16 mouse cellular contexts compared by ENCODE assay signal in the genomic region with DNA sequence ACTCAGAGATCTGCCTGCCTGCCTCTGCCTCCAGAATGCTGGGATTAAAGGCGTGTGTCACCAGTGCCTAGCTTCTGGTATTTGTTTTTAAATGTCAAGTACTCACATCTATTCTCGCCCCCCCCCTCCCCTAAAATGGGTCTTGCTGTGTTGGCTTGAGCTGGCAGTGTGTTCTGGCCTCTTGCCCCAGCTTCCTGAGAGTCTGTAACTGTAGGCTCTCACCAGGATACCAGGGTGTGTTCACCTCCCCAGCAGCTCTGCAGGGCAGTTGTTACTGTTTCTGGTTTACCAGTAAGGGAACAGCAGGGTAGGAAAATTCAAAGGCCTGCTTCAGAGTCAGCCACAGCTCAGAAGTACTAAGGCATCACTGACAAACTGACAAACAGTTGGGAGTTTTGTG. TPM values are rescaled to one million over a fixed set of nuclear protein-coding genes. Genes with fewer than 3 reads are reported as not detected.
A peak's percentile ranks its signal among the peaks of the same experiment; 100 is the strongest.
DNase-seq lines count a peak whose midpoint lies in the region; ATAC-seq lines count a peak whose summit lies in the region.
"Had no signal": no experiment of that assay in that cellular context is flagged by ENCODE, and none has a peak within 500 bp of the region (broad histone marks: within the 10 kb centered on the region; RNA-seq: fewer than 3 reads in every experiment).

No protein-coding gene starts in this region.

- H3K4me3 ChIP-seq in heart, embryonic 15.5 days = no peak overlapping the region
- H3K4me3 ChIP-seq in midbrain, embryonic 10.5 days = no peak overlapping the region
- no peak overlapping the region for H3K4me3 ChIP-seq in midbrain, embryonic 13.5 days (replicated peaks)
- H3K4me3 ChIP-seq: embryonic facial prominence, embryonic 12.5 days; heart, embryonic 10.5 days had no signal

- no peak overlapping the region for H3K27ac ChIP-seq in heart, embryonic 15.5 days
- 0 out of 2 replicates have a peak overlapping the region, but pooled peaks have one; percentile 23 for H3K27ac ChIP-seq in midbrain, embryonic 10.5 days (replicated peaks)
- no peak overlapping the region for H3K27ac ChIP-seq in midbrain, embryonic 13.5 days
- H3K27ac ChIP-seq: embryonic facial prominence, embryonic 12.5 days; heart, embryonic 10.5 days had no signal

- 18% methylated on average over 2 of the region's 2 CpGs for WGBS in heart, embryonic 15.5 days
- WGBS in midbrain, embryonic 10.5 days = 39% methylated on average over 2 of the region's 2 CpGs
- 51% methylated on average over 2 of the region's 2 CpGs for WGBS in midbrain, embryonic 13.5 days

- H3K27me3 ChIP-seq in heart, embryonic 15.5 days = no peaks in the 10 kb centered on the region; the same call in none of the 2 replicates
- no peaks in the 10 kb centered on the region for H3K27me3 ChIP-seq in midbrain, embryonic 10.5 days (ENCODE audit: low read depth, poor library complexity, severe bottlenecking)
- H3K27me3 ChIP-seq in midbrain, embryonic 13.5 days = no peaks in the 10 kb centered on the region

- no peaks in the 10 kb centered on the region for H3K36me3 ChIP-seq in heart, embryonic 15.5 days
- H3K36me3 ChIP-seq in midbrain, embryonic 10.5 days = no peaks in the 10 kb centered on the region
- no peaks in the 10 kb centered on the region for H3K36me3 ChIP-seq in midbrain, embryonic 13.5 days
- H3K36me3 ChIP-seq: embryonic facial prominence, embryonic 12.5 days; heart, embryonic 10.5 days had no signal

- H3K9me3 ChIP-seq in heart, embryonic 15.5 days (replicated peaks) = no peaks in the 10 kb centered on the region
- H3K9me3 ChIP-seq in midbrain, embryonic 10.5 days (replicated peaks) = no peaks in the 10 kb centered on the region
- H3K9me3 ChIP-seq in midbrain, embryonic 13.5 days = no peaks in the 10 kb centered on the region
- H3K9me3 ChIP-seq: embryonic facial prominence, embryonic 12.5 days; heart, embryonic 10.5 days had no signal

- no peak overlapping the region for H3K4me2 ChIP-seq in heart, embryonic 15.5 days
- no peak overlapping the region for H3K4me2 ChIP-seq in midbrain, embryonic 13.5 days (replicated peaks)
- H3K4me2 ChIP-seq: embryonic facial prominence, embryonic 12.5 days had no signal

- DNase-seq in heart, adult 8-10 months (ENCODE audit: low spot score) = no peak
- DNase-seq in midbrain, embryonic 10.5 days (ENCODE audit: low spot score) = no peak
- peak; percentile 43 for DNase-seq in adipocyte (ENCODE audit: low spot score)
- DNase-seq in lung, postnatal 25 days (ENCODE audit: low spot score) = peak; percentile 61
- no peak for DNase-seq in gastrocnemius, postnatal 25 days
- no peak for DNase-seq in thymus, postnatal 14 days
- DNase-seq: cerebellum, adult 8-10 months; forebrain, postnatal 0 days; thymus, postnatal 4 days had no signal

- ATAC-seq in heart, embryonic 15.5 days (replicated peaks; ENCODE audit: insufficient number of reproducible peaks, insufficient read depth, low FRiP score, low read depth) = peak; percentile 43; the same call in 1 of the 2 replicates
- ATAC-seq in midbrain, embryonic 13.5 days = no peak
- ATAC-seq: forebrain, postnatal 0 days had no signal

- no peaks in the 10 kb centered on the region for H3K4me1 ChIP-seq in heart, embryonic 15.5 days (replicated peaks)
- H3K4me1 ChIP-seq in midbrain, embryonic 10.5 days = peaks cover 17% of the 10 kb centered on the region
- 0 out of 2 replicates have a peak, but pooled peaks cover 7% of the 10 kb centered on the region for H3K4me1 ChIP-seq in midbrain, embryonic 13.5 days (replicated peaks)
- H3K4me1 ChIP-seq: embryonic facial prominence, embryonic 12.5 days; heart, embryonic 10.5 days had no signal

- H3K9ac ChIP-seq in heart, embryonic 15.5 days = no peak overlapping the region
- no peak overlapping the region for H3K9ac ChIP-seq in midbrain, embryonic 13.5 days (replicated peaks)
- H3K9ac ChIP-seq: embryonic facial prominence, embryonic 12.5 days; forebrain, postnatal 0 days had no signal

RNA-seq across cellular contexts. Expression of gene Cngb1, which starts 33.5 kb away (rescaled TPM):
- polyA plus RNA-seq in heart, embryonic 15.5 days (2015; fragmentation: Nextera tagmentation; extraction: Ambion mirVana) = 0.49 and 1.1 TPM in 2 replicates
- total RNA-seq in heart, adult 8-10 months (2022) = under 1 TPM; 0.14 to 0.63 (median 0.52) TPM
- 0.17 TPM in 1 of 2 replicates, not detected in the other for polyA plus RNA-seq in midbrain, embryonic 10.5 days (2016; fragmentation: Nextera tagmentation; extraction: Ambion mirVana)
- polyA plus RNA-seq in midbrain, embryonic 13.5 days (2015; fragmentation: Nextera tagmentation; extraction: Ambion mirVana) = 0.37 and 0.54 TPM in 2 replicates
- total RNA-seq in gastrocnemius, postnatal 25 days (2021) = under 1 TPM; 0.48 to 0.49 TPM
- total RNA-seq: CH12.LX had no signal
- polyA plus RNA-seq: heart, embryonic 10.5 days had no signal

RNA-seq across cellular contexts. Expression of gene Tepp, which starts 37.5 kb away (rescaled TPM):
- polyA plus RNA-seq in heart, embryonic 15.5 days (2015; fragmentation: Nextera tagmentation; extraction: Ambion mirVana) = 0.29 TPM in 1 of 2 replicates, not detected in the other
- under 1 TPM in 1 of 4 experiments, not detected in 3; 0.57 TPM for total RNA-seq in heart, adult 8-10 months (2022)
- 0.37 TPM in 1 of 2 replicates, not detected in the other for polyA plus RNA-seq in midbrain, embryonic 10.5 days (2016; fragmentation: Nextera tagmentation; extraction: Ambion mirVana)
- 0.70 TPM in 1 of 2 replicates, not detected in the other for polyA plus RNA-seq in midbrain, embryonic 13.5 days (2015; fragmentation: Nextera tagmentation; extraction: Ambion mirVana)
- not detected for total RNA-seq in gastrocnemius, postnatal 25 days (2021)
- total RNA-seq: CH12.LX; layer of hippocampus, postnatal 25 days had no signal
- polyA plus RNA-seq: heart, embryonic 10.5 days; intestine, embryonic 14.5 days had no signal

RNA-seq across cellular contexts. Expression of gene Zfp319, which starts 58.9 kb away (rescaled TPM):
- polyA plus RNA-seq in heart, embryonic 15.5 days (2015; fragmentation: Nextera tagmentation; extraction: Ambion mirVana) = 4.9 and 7.3 TPM in 2 replicates
- total RNA-seq in heart, adult 8-10 months (2022) = 1 to 10 TPM; 7.4 to 9.5 (median 7.9) TPM
- polyA plus RNA-seq in midbrain, embryonic 10.5 days (2016; fragmentation: Nextera tagmentation; extraction: Ambion mirVana) = 11.1 and 14.1 TPM in 2 replicates
- 18.3 and 19.5 TPM in 2 replicates for polyA plus RNA-seq in midbrain, embryonic 13.5 days (2015; fragmentation: Nextera tagmentation; extraction: Ambion mirVana)
- total RNA-seq in gastrocnemius, postnatal 25 days (2021) = 1 to 10 TPM; 3.3 to 3.4 TPM

RNA-seq across cellular contexts. Expression of gene Usb1, which starts 59.2 kb away (rescaled TPM):
- 26.7 and 32.0 TPM in 2 replicates for polyA plus RNA-seq in heart, embryonic 15.5 days (2015; fragmentation: Nextera tagmentation; extraction: Ambion mirVana)
- total RNA-seq in heart, adult 8-10 months (2022) = 10 to 100 TPM; 11.3 to 14.0 (median 13.2) TPM
- 47.7 and 50.1 TPM in 2 replicates for polyA plus RNA-seq in midbrain, embryonic 10.5 days (2016; fragmentation: Nextera tagmentation; extraction: Ambion mirVana)
- polyA plus RNA-seq in midbrain, embryonic 13.5 days (2015; fragmentation: Nextera tagmentation; extraction: Ambion mirVana) = 34.4 and 36.9 TPM in 2 replicates
- total RNA-seq in gastrocnemius, postnatal 25 days (2021) = 1 to 10 TPM; 5.1 TPM

Comparison
In these comparisons a context has a peak if more than half of its experiments do, and no peak if none do; other contexts are left out.
1. DNase-seq: peak in adipocyte (single experiment) and lung, postnatal 25 days (single experiment); none in heart, adult 8-10 months (single experiment), midbrain, embryonic 10.5 days (single experiment), gastrocnemius, postnatal 25 days (single experiment) and thymus, postnatal 14 days (single experiment).